Mouse (Mus musculus) induced T-regulatory cell, adult 2 months (primary cell): ENCODE data around the gene Gm12216.

Source experiments
- DNase-seq: peaks from one replicate; pipeline ENCODE4 v3.0.0-alpha.2; 2012; ENCODE audit warnings: low read depth

Gm12216 gene

DNA sequence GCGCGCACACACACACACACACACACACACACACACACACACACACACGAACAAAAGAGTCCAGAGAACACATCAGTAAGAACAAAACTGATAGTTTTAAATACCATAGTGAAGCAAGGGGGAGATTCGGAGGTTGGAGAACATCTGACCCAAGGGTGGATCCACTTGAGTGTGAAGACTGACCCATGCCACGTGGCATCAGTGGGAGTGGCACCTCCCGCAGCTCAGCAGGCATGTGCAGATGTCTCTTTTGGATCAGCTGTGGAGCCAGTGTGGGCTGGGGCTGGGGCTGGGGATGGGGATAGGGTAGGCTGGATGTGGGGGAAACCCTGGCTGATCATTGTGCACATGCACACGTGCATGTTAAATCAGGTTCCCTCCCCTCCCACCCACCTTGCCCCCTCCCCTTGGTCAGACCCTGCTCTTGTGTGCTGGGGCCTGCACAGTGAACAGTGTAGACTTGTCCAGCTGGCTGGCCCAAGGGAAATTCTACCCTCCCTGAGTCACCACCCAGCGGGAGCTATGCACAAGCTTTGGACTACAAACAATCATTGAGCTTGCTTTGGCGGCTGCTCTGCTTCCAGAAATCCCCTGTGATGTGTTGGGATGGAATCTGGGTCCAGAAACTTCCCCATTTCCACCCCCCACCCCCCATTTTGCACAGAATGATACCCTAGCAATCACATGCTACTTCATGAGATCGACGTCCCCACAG is 37.7 kb downstream of the Gm12216 start:
- DNase-seq, result no peak

- DNase-seq, result peak; percentile 47
Measured at GRCm38 (mm10) chr11:53820516-53821170, 38.4 kb downstream of the Gm12216 start.

DNA sequence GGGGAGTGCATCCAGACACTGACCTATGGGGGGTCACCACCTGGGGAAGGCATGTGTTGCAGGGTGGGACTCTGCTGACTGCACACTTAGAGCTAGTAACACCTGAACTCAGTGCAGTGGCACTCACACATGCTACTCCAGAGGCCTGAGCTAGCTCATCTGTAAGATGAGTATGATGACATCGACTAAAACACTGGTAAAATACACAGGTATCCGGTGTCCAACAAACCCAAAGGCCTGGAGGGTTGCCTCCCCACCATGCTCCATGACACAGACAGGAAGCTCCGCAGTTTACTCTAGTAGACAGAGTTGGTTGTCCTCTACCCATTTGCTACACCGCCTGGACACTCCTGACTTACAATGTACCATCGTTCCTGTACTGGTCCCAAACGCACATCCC is 39.5 kb downstream of the Gm12216 start:
- DNase-seq, result no peak

DNA sequence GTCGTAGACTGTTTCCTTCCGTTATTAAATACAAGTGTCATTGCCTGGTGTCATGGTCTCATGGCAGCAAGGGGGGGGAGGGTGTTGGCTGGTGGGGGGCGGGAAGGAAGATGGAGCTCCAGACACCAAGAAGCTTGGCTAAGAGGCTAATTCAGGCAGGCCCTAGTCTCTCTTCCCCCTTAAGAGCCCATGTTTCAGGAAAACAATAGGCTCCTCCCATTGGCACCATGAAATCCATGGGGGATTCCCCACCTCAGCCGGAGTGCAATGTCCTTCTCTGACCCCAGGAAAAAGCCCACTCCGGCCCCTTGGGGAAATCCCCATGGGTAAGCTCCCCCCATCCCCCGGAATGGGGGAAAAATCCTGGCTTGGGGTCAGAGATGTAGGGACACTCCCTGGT is 40.3 kb downstream of the Gm12216 start:
- peak; percentile 34 for DNase-seq

- DNase-seq, result no peak
Measured at GRCm38 (mm10) chr11:53816841-53817375, 42.1 kb downstream of the Gm12216 start.

DNA sequence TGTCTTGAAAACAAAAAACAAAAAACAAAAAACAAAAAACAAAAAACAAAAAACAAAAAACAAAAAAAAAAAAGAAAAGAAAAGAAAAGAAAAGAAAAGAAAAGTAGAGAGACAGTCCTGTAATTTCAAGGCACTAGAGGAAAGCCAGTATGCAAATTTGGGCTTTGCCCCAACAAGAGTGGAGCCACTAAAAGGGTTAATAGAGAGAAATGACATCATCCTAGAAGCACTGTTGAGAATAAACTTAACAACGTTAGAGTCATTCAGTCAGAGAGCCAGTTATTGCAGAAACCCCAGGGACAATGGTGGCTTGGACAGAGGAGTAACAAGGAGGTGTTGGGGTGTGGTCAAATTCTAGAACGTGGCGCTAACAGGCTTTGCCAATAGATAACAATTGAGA is 44.2 kb downstream of the Gm12216 start:
- no peak for DNase-seq

GRCm38 (mm10) chr11:53813001-53813868 is 45.8 kb downstream of the Gm12216 start:
- no peak for DNase-seq

DNA sequence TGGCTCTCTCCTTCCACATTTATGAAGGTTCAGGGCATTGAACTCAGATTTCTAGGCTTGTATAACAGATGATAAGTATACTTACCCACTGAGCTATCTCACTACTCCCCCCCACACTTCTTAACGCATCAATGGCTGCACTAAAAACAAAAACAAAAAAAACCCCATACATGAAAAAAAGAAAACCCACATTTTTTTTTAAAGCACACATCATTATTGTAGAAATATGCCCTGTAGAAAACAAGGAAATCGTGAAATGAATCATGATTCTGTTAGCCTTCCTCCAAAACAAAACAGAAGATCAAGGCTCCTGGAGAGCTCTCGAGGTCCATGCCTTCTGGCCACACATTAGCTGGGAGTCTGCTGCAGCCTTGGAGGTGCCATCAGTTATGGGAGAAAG is 47.7 kb downstream of the Gm12216 start:
- peak; percentile 37 for DNase-seq

- no peak for DNase-seq
Measured at GRCm38 (mm10) chr11:53810749-53811148, 48.3 kb downstream of the Gm12216 start.

- DNase-seq, result peak; percentile 69
Measured at GRCm38 (mm10) chr11:53810156-53810555, 48.9 kb downstream of the Gm12216 start.

DNA sequence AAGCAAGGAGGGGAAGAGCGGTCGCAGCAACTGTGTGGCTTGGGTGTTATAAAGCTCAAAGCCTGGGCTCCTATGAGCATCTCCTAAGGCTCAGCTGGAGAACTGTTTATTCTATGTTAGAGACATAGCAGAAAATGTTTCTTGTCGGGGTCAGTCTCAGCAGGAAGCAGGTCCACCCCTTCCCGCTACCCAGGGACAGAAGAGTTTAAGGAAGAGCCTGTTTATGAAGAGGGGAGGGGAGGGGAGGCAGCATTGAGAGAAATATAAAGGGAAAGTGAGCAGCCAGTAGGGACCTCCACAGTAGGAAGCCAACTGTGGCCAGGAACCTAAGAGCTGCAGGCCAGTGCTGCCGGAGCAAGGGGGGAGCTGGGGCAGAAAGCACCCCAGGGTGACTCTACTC is 49.7 kb downstream of the Gm12216 start:
- DNase-seq, result no peak

- DNase-seq, result peak; percentile 42
Measured at GRCm38 (mm10) chr11:53805786-53806185, 53.3 kb downstream of the Gm12216 start.

GRCm38 (mm10) chr11:53804569-53805344 is 54.3 kb downstream of the Gm12216 start:
- no peak for DNase-seq

DNA sequence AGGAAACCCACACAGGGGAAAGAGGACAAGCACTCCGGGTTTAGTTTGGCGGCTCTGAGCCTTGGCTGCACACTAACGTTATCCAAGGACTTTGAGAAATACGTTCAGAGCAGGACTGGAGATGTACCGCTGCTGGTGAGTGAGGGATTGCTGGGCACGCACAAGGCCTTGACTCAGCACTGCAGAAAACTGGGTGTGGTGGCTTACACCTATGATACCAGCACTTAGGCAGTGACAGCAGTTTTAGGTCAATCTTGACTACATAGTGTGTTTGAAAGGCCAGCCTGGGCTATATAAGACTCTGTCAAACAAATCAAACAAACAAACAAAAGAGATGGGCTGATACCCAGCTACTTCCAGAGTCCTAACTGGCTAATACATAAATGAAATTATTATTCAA is 55.6 kb downstream of the Gm12216 start:
- peak; percentile 61 for DNase-seq

DNA sequence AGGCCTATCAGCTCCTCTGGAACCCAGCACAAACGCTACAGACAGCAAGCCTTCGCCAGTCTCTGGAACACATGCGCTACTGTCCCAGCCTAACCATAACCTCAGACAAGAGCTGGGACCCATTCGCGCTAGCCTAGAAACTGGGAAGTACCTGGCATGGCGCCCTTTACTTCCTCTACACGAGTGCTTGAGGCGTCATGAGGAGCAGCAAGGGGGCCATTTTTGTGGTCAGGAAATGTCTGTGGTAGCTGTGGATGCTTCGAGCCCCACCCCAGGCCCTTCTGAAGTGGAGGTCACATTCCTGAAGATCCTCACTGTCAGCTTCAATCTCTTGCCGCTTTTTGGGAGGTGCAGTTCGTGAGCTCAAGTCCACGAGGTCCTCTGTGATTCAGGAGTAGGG is 56.0 kb downstream of the Gm12216 start:
- peak; percentile 72 for DNase-seq

GRCm38 (mm10) chr11:53800975-53801374 is 58.1 kb downstream of the Gm12216 start:
- no peak for DNase-seq

DNA sequence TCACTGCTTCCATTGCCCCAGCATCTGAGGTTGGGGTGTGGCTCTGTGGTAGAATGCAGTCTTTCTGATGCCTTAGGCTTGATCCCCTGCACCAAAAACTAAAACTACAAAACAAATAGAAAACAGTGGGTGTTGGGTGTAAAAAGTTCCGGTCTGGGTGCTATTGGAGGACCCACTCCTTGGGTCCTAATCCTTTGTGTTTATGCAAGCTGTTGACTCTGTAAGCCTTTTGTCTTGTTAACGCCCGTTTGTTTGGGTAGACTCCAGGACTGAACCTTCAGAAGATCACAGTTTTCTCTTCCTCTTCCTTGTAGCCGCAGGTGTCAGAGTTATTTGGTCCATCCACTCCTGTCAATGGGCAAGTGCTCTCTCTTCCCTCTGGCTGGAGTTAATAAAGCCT is 59.0 kb downstream of the Gm12216 start:
- DNase-seq, result no peak

DNA sequence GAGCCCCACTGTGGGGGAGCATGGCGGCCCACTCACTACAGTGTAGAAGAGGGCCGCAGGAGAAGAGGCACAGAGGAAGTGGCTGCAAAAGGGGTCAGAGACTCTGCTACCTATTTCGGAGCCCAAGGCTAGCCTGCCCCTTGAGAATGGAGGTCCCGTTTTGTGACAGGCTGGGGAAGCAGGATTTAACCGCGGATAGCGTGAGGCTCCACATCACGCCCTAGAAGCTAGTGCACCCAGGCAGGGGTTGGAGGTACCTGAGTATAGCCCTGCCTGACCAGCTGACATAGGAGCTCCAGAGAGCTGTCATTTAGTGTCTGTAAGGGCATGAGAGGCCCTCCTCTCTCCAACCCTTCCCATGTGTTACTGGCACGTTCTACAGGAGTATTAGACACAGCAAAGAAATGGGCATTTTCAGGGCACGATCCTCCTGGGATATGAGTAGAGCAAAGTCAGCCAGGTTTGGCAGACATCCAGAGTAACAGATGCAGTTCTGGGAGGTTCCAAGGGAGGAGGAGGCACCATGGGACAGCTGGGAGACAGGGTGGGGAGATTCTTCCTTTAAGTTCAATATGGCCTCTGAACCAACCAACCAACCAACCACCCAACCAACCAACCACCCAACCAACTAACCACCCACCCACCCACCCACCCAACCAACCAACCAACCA is 60.9 kb downstream of the Gm12216 start:
- DNase-seq, result no peak

GRCm38 (mm10) chr11:53797386-53797920 is 61.6 kb downstream of the Gm12216 start:
- DNase-seq, result no peak

- DNase-seq, result no peak
Measured at GRCm38 (mm10) chr11:53796409-53797151, 62.5 kb downstream of the Gm12216 start.
